Mouse (Mus musculus) neural tube, embryonic 11.5 days (tissue): ENCODE measurements at regions not wholly inside any gene's neighbourhood (a gene's known extent, or its start where the extent isn't known, plus 50 kb on each side); places are given as distances from the start of the nearest gene placed in this dataset.

Experiments used
- ATAC-seq: fragments of 200-750 bp; cut with Nextera tagmentation; 2 replicates; pipeline ENCODE4 v1.8.0; 2017; ENCODE audit warnings: moderate number of reproducible peaks, mild to moderate bottlenecking, moderate TSS enrichment, moderate library complexity; ENCODE audit not compliant: insufficient read depth, low FRiP score, low TSS enrichment
- DNase-seq: peaks from one replicate; pipeline ENCODE4 v3.0.0-alpha.2; 2015; ENCODE audit warnings: low spot score
- H3K27ac ChIP-seq: fragments of 300-500 bp; sonication (generic); 2 replicates; pipeline ENCODE4 v1.5.1; 2014; ENCODE audit warnings: low read depth, mild to moderate bottlenecking, low read length
- H3K27me3 ChIP-seq: fragments of 300-500 bp; sonication (generic); 2 replicates; pipeline ENCODE4 v1.6.1; 2014; ENCODE audit warnings: mild to moderate bottlenecking, low read length, mixed read lengths; ENCODE audit not compliant: control insufficient read depth, insufficient read depth
- H3K36me3 ChIP-seq: fragments of 300-500 bp; sonication (generic); 2 replicates; pipeline ENCODE4 v1.6.1; 2014; ENCODE audit warnings: mild to moderate bottlenecking, low read length, moderate library complexity, mixed read lengths; ENCODE audit not compliant: control insufficient read depth, insufficient read depth
- H3K4me1 ChIP-seq: fragments of 300-500 bp; sonication (generic); 2 replicates; pipeline ENCODE4 v1.6.1; 2014; ENCODE audit warnings: low read length, mixed read lengths; ENCODE audit not compliant: control insufficient read depth, insufficient read depth
- H3K4me2 ChIP-seq: fragments of 300-500 bp; sonication (generic); 2 replicates; pipeline ENCODE4 v1.6.1; 2014; ENCODE audit warnings: low read depth, mild to moderate bottlenecking, moderate library complexity
- H3K4me3 ChIP-seq: fragments of 300-500 bp; sonication (generic); 2 replicates; pipeline ENCODE4 v1.5.1; 2014; ENCODE audit warnings: low read depth, low read length
- H3K9ac ChIP-seq: fragments of 300-500 bp; sonication (generic); 2 replicates; pipeline ENCODE4 v1.6.1; 2014; ENCODE audit warnings: mild to moderate bottlenecking, low read length
- H3K9me3 ChIP-seq: fragments of 300-500 bp; sonication (generic); 2 replicates; pipeline ENCODE4 v1.6.1; 2016; ENCODE audit warnings: low read length; ENCODE audit not compliant: control insufficient read depth
- WGBS: fragments of 180-500 bp; shearing (Covaris S2); extraction: QIAGEN DNeasy Blood & Tissue Kit; methylation state at CpG from one replicate; pipeline ENCODE4 v1.1.7; 2014; 5-methylcytosine and 5-hydroxymethylcytosine counted together

GRCm38 (mm10) chr12:9924561-9924960, 354.6 kb downstream of the Osr1 start:
- Histone ChIP-seq H3K27ac (no peak overlapping the region), H3K27me3 (no peaks in the 10 kb centered on the region), H3K4me3 (no peak overlapping the region), H3K9ac (no peak overlapping the region), H3K9me3 (no peaks in the 10 kb centered on the region), H3K36me3 (no peaks in the 10 kb centered on the region), H3K4me2 (no peak overlapping the region), H3K4me1 (no peaks in the 10 kb centered on the region)
- no peak for DNase-seq
- 89% methylated on average over 3 of the region's 3 CpGs for WGBS
- ATAC-seq, result no peak

DNA sequence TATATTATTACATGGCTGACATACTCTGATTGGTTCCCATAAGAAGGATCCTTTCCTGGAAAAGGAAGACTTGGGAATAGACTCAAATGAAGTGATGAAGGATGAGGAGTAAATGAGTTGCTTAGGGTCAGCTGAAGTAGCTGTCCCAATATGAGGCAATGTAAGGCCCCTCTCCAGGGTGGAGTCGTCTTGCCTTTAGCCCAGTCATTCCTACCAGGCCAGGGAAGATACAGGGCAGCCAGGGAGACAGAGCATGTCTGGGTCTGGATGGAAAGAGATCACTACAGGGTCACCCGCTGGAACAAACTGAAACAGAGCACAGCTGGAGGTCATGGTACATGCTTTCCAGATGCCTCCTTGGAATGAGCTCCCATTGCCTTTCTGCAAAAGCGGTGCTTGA, 364.2 kb downstream of the Osr1 start:
- H3K4me1 ChIP-seq, result no peaks in the 10 kb centered on the region
- no peaks in the 10 kb centered on the region for H3K9me3 ChIP-seq
- 68% methylated on average over 3 of the region's 3 CpGs for WGBS
- H3K27me3 ChIP-seq, result no peaks in the 10 kb centered on the region
- no peak overlapping the region for H3K4me2 ChIP-seq
- H3K9ac ChIP-seq, result no peak overlapping the region
- no peak for ATAC-seq
- no peak for DNase-seq
- H3K36me3 ChIP-seq, result no peaks in the 10 kb centered on the region
- H3K27ac ChIP-seq, result no peak overlapping the region
- H3K4me3 ChIP-seq, result no peak overlapping the region

DNA sequence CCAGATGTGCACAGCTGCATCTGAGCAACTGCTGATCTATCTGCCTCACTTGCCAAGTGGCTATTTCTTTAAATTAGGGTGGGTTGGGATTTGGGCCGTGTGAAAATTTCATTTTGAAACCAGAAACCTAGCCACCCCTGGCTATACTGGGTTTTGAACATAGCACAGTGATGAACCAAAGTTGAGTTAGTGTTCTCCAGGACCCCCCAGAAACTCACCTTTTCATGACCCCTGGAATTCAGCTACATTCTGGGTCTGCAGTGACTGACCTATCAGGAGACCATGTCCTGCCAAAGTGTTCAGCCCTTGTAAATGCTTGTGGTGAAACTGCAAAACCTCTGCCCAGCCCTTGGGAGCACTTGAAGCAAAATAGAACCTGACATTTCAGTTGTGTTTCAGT, 371.4 kb downstream of the Osr1 start:
- ATAC-seq (no peak), DNase-seq (no peak)
- H3K27ac ChIP-seq, result no peak overlapping the region

DNA sequence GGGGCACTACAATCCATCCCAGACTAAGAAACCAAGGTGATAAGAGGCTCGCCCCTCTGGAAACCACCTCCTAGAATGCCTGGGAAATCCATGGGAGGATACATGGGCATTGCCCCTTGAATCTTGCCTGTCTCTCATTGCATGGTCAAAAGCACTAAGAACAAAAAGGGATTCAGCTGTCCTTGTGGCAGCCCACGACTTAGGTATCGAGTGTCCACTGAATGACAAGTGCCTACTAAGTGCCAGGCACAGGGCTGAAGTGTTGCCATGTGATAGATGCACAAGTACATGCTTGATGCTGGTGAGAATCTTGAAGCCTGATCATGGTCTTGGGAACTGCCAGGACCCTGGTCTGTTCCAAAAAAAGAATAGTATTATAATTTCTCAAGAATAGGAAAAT, 371.9 kb downstream of the Osr1 start:
- DNase-seq, result no peak
- H3K27ac ChIP-seq, result no peak overlapping the region
- no peak overlapping the region for H3K9ac ChIP-seq
- WGBS, result 83% methylated on average over 3 of the region's 3 CpGs
- H3K4me1 ChIP-seq, result no peaks in the 10 kb centered on the region
- ATAC-seq, result no peak
- no peak overlapping the region for H3K4me2 ChIP-seq
- no peaks in the 10 kb centered on the region for H3K27me3 ChIP-seq
- no peaks in the 10 kb centered on the region for H3K36me3 ChIP-seq
- H3K4me3 ChIP-seq, result no peak overlapping the region
- H3K9me3 ChIP-seq, result no peaks in the 10 kb centered on the region

More for the DNA sequence above, 371.4 kb downstream of the Osr1 start:
- no peaks in the 10 kb centered on the region for H3K36me3 ChIP-seq
- H3K4me2 ChIP-seq, result no peak overlapping the region
- no peaks in the 10 kb centered on the region for H3K4me1 ChIP-seq
- no peaks in the 10 kb centered on the region for H3K9me3 ChIP-seq
- no peaks in the 10 kb centered on the region for H3K27me3 ChIP-seq
- H3K9ac ChIP-seq, result no peak overlapping the region
- no peak overlapping the region for H3K4me3 ChIP-seq
- WGBS, result 76% methylated on average over 1 of the region's 1 CpGs

DNA sequence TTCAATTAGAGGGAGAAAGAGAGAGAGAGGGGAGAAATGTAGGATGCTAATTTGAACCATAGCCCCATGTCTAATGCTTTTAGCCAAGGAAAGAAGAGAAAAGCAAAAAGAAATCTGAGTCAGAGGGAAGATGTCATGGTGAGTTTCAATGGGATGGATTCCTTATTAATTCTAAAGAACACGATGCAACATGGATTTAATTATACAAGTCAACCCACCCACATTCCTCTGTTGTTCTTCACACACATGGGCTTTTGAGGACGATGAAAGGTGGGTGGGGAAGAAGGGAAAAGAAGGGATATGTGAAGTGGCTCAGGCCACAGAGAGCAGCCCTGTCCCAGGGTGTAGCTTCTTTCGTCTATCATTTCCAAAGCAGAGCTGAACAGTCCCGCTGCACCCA, 378.9 kb downstream of the Osr1 start:
- Histone ChIP-seq H3K9me3 (no peaks in the 10 kb centered on the region), H3K4me1 (no peaks in the 10 kb centered on the region), H3K36me3 (no peaks in the 10 kb centered on the region), H3K4me3 (no peak overlapping the region), H3K4me2 (no peak overlapping the region), H3K9ac (no peak overlapping the region), H3K27me3 (no peaks in the 10 kb centered on the region), H3K27ac (no peak overlapping the region)
- DNase-seq (no peak), ATAC-seq (no peak)
- 82% methylated on average over 4 of the region's 4 CpGs for WGBS

DNA sequence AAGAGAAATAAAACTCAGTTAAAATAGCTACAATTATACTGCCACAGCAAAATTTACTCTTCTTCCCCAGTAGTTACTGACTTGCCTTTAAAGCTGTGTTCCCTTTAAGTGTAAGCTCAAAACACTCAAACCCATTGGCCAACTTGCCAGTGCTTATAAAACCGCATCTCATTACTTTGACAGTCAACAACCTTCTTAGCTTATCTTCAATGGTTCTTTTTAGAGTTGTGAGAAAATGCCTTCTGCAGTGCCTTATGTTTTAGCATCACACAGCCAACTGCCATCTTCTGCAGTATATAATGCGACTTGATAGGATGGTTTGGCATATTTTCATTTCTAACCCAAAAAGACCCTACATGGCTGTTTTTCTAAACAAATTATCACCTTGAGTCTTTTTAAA, 382.5 kb downstream of the Osr1 start:
- Histone ChIP-seq H3K4me2 (no peak overlapping the region), H3K27me3 (no peaks in the 10 kb centered on the region), H3K9ac (no peak overlapping the region), H3K27ac (no peak overlapping the region), H3K4me3 (no peak overlapping the region), H3K9me3 (no peaks in the 10 kb centered on the region), H3K4me1 (no peaks in the 10 kb centered on the region), H3K36me3 (no peaks in the 10 kb centered on the region)
- WGBS, result 93% methylated on average over 2 of the region's 2 CpGs
- DNase-seq, result no peak
- ATAC-seq, result no peak

DNA sequence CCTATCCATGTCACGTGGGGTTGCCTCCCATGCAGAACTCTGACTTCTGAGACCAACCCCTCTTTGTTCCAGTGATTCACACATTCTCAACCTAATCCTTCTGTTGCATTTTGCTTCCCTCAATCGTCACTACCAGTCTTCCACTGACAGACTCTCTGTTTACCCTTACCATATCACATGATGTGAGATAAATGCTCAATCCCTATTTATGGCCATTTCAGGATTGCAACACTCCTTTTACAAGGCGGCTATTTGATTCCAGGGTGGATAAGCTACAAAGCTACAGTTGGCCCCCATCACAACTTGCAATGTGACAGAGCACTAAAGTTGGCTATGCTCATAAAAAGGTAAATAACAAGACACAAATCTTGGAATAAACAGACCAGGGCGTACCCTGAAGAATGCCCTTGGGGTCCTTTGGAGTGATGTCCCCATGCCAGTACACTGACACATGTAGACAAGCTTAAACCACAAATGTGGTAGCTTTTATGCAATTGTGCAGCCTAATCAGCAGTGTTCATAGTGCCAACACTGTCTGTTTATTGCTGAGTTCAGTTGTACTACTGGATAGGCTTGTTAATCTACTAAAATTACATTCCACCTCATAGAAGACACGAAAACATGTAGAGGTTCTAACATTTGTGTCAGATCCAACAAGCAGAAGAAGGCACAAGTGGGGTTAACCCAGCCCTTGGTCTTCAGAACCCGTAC, 384.4 kb downstream of the Osr1 start:
- 88% methylated on average over 6 of the region's 6 CpGs for WGBS
- DNase-seq, result no peak
- H3K4me2 ChIP-seq, result no peak overlapping the region
- no peak overlapping the region for H3K4me3 ChIP-seq
- H3K4me1 ChIP-seq, result no peaks in the 10 kb centered on the region
- no peak overlapping the region for H3K9ac ChIP-seq
- H3K27me3 ChIP-seq, result no peaks in the 10 kb centered on the region
- no peak overlapping the region for H3K27ac ChIP-seq
- no peaks in the 10 kb centered on the region for H3K9me3 ChIP-seq
- H3K36me3 ChIP-seq, result no peaks in the 10 kb centered on the region
- no peak for ATAC-seq

- no peaks in the 10 kb centered on the region for H3K36me3 ChIP-seq
- DNase-seq (no peak), ATAC-seq (no peak)
- H3K4me2 ChIP-seq, result no peak overlapping the region
- no peak overlapping the region for H3K27ac ChIP-seq
- H3K4me1 ChIP-seq, result no peaks in the 10 kb centered on the region
- WGBS, result 93% methylated on average over 1 of the region's 1 CpGs
- H3K27me3 ChIP-seq, result no peaks in the 10 kb centered on the region
- no peaks in the 10 kb centered on the region for H3K9me3 ChIP-seq
- H3K4me3 ChIP-seq, result no peak overlapping the region
- H3K9ac ChIP-seq, result no peak overlapping the region
Measured at GRCm38 (mm10) chr12:9969390-9969789, 399.5 kb downstream of the Osr1 start.

DNA sequence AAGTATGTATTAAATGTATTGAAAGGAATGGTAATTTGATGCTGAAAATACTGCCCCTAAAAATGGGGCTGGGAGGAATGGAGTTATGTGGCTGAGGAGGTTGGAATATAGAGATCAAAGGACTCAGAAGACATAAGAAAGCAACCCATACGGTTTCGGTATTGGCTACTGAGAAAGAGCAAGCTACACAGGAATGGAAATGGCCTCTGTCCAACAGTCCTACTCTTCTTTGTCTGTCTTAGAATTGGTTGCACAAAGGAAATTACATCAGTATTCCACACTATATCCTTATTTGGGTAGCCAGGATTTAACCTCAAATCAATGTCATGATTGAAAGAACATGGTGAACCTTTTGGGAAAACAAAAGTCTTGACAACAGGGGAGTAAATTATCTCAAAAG, 399.0 kb upstream of the Nt5c1b start:
- Histone ChIP-seq H3K27ac (no peak overlapping the region), H3K36me3 (no peaks in the 10 kb centered on the region), H3K9me3 (no peaks in the 10 kb centered on the region), H3K9ac (no peak overlapping the region), H3K4me3 (no peak overlapping the region), H3K27me3 (no peaks in the 10 kb centered on the region), H3K4me2 (no peak overlapping the region), H3K4me1 (no peaks in the 10 kb centered on the region)
- ATAC-seq (no peak), DNase-seq (no peak)
- WGBS, result 95% methylated on average over 2 of the region's 2 CpGs
